Mouse (Mus musculus): Measurements from ENCODE around the gene Olfm2.

GRCm38 (mm10) chr9:20740407-20740806, 5.7 kb downstream of the Olfm2 start:
- TF ChIP-seq CTCF (IDR thresholded peaks at IDR 0.05; ENCODE audit: low read depth, low read length) (peak; percentile 96), POLR2A (IDR thresholded peaks at IDR 0.05; ENCODE audit: insufficient read depth, low read length) (no peak), EP300 (IDR thresholded peaks at IDR 0.05; ENCODE audit: insufficient read depth, low read depth, low read length) (0 out of 2 replicates have a peak, but pooled peaks have one; percentile 53)
